Mouse (Mus musculus): Measurements from ENCODE around the gene Txnip.

The Txnip gene

DNA sequence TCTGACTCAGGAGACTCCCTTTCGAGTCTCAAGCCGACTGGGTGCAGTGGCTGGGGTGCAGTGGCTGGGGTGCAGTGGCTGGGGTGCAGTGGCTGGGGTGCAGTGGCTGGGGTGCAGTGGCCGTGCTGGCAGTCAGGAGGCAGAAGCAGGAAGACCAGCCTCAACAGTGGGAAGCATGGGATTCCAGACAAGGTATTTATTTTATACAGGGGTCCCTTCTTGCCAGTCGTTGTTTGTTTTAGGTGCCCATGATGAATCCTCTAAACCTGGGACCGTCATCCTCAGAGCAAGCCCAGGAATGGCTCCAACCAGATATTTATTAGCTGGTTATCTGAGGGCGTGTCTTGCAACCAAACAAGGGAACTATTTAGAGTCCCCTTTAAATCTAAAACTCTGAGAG is 4.2 kb upstream of the Txnip start:
- no peak for DNase-seq

- DNase-seq: no peak
These were observed 3.5 kb upstream of the Txnip start for GRCm38 (mm10) chr3:96554251-96554650.

GRCm38 (mm10) chr3:96555041-96555596 is 2.6 kb upstream of the Txnip start:
- peak; percentile 91 for DNase-seq

- no peak for DNase-seq
These were observed 1.6 kb upstream of the Txnip start for GRCm38 (mm10) chr3:96555999-96556614.

DNA sequence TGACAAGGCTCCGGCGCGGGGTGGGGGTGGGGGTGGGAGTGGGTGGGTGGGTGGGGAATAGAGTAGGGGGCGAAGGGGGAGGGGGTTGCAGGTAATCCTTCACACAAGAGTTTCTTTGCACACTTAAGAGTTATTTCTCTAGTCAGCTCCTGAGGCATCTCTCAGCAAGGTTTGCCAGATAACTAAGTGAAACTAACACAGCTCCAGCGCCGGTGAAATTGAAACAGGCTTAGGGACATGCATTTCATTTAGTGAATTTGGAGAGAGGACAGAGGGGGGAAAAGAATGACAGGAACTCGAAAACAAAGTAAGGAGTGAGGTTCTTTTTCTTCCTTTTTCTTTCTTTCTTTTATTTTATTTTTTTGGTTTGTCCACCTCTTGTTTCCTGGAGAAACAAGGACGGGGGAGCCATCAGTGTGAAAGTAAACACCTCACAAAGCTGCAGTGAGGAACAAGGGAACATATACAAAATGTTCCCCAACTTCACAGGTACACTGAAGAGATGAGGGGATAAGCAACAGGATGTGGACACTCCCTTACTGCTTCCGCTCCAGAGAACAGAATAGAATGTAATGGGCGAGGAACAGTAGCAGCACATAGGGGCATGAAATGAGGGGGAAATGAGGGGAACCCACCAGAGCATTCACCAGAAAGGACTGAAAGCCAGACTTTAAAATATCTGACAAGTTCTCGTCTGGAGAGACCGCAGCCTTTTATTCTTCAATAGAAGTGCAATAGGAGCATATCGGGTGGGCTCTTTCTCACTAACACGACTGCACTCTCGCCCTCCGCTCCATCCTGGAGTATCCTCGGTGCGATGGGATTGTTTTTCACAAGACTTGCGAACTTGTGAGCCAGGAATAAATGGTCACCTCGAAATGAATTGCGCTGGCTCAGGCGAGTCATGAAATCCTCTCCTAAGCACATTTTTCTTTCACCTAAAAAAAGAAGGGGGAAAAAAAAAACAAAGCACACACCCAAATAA is 814 bp upstream of the Txnip start:
- DNase-seq: no peak

- DNase-seq: peak; percentile 56
These were observed 402 bp downstream of the Txnip start for GRCm38 (mm10) chr3:96558159-96558558.

GRCm38 (mm10) chr3:96558668-96559196 is 975 bp downstream of the Txnip start:
- DNase-seq: no peak

DNA sequence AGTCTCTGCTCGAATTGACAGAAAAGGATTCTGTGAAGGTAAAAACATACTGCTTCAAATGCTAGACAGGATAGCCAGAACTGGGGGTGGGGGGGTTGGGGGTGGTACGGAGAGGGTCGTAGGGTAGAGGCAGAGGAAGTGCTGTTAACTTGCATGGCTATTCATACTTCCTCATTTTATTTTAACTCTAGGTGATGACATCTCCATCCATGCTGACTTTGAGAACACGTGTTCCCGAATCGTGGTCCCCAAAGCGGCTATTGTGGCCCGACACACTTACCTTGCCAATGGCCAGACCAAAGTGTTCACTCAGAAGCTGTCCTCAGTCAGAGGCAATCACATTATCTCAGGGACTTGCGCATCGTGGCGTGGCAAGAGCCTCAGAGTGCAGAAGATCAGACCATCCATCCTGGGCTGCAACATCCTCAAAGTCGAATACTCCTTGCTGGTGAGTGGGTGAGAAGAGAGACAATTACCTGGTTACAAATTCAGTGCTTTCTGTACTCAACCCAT is 1.7 kb downstream of the Txnip start:
- DNase-seq: no peak

- no peak for DNase-seq
These were observed 2.4 kb downstream of the Txnip start for GRCm38 (mm10) chr3:96559911-96560850.

- DNase-seq: no peak
These were observed 3.3 kb downstream of the Txnip start for GRCm38 (mm10) chr3:96560881-96561668.

DNA sequence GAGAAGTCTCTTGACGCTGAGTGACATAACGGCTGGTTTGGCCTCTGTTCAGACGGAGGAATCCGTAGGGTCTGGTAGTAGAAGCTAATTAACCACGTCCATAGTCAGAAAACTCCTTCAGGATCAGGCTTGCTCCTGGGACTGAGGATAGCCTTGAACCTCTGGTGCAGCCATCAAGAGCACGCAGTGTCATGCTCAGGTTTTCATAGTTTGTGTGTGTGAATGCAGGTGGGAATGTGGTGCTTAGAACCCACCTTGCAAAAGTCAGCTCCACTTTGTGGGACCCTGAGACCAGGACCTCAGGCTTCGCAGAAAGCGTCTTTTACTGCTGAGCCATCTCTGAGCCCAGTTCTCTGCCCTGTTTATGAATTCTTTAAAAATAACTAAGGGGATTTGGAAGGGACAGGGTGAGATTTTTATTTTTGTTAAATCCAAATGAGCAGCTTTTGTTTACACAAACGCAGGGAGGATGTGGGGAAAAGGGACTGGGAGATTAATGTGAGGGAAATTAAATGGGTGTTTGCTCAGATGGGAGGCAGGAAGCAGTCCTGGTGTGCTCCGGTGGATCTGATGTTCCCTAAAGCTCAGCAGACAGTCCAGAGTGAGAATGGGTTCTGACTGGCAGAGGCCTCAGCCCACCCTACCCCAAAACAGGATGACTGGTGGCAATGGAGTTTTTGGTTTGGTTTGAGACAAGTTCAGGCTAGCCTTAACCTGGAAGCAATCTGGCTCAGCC is 4.4 kb downstream of the Txnip start:
- peak; percentile 58 for DNase-seq

GRCm38 (mm10) chr3:96563267-96563666 is 5.5 kb downstream of the Txnip start:
- DNase-seq: no peak

DNA sequence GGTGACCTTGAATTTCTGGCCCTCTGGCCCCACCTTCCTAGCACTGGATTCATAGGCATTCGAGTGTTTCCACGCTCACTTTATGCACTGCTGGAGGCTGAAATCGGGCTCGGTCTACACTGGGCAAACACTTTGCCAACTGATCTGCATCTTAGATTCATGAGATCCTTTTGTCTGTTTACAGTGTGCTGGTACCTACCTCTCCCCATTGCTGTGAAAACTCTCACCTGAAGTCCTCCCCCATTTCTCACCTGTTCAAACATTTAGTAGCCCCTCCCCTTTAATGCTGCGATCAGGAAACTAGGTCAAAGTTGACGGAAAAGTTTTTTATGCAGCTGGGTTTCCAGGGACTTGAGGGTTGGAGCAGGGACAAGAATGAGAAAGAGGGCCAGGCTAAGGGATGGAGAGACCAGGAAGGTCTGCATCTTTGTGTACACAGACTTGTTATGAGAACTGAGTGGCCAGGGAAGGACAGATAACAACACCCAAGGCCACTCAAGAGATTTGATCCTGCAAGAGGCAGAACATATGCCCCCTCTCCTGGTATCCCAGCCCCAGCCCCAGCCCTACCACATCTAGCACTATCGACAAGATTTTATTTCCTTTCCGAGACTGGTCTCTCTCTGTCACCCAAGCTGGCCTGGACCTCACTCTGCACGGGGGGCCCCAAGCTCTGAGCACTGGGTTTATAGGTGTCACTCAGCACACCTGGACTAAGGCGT is 6.3 kb downstream of the Txnip start:
- DNase-seq: peak; percentile 65

GRCm38 (mm10) chr3:96564633-96565032 is 6.9 kb downstream of the Txnip start:
- peak; percentile 72 for DNase-seq

DNA sequence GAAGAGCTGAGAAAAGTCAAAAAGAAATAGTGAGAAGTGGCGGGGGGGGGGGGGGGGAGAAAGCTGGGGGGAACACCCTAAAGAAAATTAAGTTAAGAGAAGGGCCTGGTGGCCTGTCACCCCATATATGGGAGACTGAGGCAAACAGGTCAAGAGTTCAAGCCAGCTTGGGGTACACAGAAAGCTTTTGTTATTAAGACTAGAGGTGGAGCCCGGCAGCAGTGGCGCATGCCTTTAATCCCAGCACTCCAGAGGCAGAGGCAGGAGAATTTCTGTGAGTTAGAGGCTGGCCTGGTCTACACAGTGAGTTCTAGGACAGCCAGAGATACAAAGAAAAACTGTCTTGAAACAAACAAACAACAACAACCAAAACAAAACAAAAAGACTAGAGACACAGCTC is 7.3 kb downstream of the Txnip start:
- DNase-seq: no peak

DNA sequence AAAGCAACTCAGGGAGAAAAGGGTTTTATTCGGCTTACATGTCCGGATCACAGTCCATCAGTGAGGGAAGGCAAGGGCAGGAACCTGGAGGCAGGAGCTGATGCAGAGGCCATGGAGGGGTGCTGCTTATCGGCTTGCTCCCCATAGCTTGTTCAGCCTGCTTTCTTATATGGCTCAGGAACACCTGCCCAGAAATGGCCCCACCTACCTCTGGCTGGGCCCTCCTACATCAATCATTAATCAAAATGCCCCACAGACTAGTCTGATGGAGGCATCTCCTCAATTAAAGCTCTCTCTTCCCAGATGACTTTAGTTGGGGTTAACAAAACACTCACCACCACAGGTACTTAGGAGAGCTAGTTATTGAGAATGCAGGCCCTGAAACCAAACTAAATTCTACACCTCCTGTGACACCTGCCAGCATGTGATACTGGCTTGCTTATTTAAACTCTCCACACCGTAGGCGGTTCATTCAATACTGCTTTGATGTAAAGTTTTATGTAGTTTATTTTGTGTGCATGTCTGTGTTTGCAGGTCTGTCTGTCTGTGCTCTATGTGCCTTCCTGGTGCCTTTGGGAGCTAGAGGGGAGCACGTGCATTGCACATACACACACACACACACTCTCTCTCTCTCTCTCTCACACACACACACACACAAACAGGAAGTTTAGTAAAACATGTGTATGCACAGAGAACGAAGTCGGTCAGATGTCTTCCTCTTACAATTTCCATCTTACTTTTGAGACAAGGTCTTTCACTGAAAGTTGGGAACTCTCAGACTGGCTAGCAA is 9.1 kb downstream of the Txnip start:
- DNase-seq: no peak

DNA sequence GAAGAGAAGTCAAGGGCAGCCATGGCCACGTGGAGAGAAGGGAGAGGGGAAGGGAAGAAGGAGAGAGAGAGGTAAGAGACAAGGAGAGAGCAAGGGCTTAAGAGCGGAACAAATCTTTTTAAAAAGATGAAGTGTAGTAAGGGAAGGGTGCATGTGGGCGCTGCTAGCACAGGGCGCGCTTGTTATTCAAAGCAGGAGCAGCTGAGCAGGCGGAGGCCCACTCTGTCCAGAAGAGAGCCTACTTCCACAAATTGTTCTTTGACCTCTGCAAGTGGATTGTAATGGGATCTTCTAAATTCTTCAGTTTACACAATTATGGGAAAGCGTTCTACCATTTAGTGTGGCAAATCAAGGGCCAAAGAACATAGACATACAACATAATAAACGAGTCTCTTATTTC is 10.8 kb downstream of the Txnip start:
- DNase-seq: no peak

DNA sequence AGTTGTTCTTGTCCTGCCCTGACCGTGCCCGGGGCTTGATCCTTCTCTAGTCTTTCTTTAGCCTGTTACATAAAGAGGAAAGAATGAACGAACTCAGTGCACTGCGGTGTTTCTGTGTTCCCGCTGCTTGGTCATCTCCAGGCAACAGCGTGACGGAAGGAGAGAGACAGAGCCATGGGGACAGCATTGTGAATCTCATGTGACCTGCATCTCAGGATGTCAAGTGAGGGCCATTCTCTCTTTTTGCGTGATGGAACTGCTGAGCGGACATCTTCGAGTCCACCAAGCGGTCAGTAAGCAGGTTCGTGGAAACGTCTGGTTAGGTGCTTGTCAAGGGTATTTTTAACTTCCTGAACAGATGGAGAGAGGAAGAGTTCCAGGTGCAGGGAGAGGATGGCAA is 11.7 kb downstream of the Txnip start:
- no peak for DNase-seq

- no peak for DNase-seq
These were observed 12.3 kb downstream of the Txnip start for GRCm38 (mm10) chr3:96569966-96570605.

Measured in kidney, postnatal 14 days (tissue).